Mouse (Mus musculus) brain, embryonic 18.5 days (tissue): Measurements from ENCODE around the gene Sec22a.

ENCODE experiments used
- DNase-seq: peaks from one replicate; pipeline ENCODE4 v3.0.0-alpha.2; 2012; ENCODE audit warnings: low read depth, low spot score

Sec22a gene

GRCm38 (mm10) chr16:35363150-35364062 is at the start of gene Sec22a:
Gene Sec22a (minus strand): TSS chr16:35363918.
- DNase-seq: peak; percentile 91

GRCm38 (mm10) chr16:35406706-35407105 is 43.0 kb upstream of the Sec22a start:
- DNase-seq: no peak

- DNase-seq: no peak
Observed at GRCm38 (mm10) chr16:35406166-35406565, 42.4 kb upstream of the Sec22a start.

- DNase-seq: no peak
Observed at GRCm38 (mm10) chr16:35405348-35406080, 41.8 kb upstream of the Sec22a start.

GRCm38 (mm10) chr16:35404864-35405263 is 41.1 kb upstream of the Sec22a start:
- DNase-seq: no peak

GRCm38 (mm10) chr16:35403891-35404290 is 40.2 kb upstream of the Sec22a start:
- no peak for DNase-seq

GRCm38 (mm10) chr16:35403356-35403755 is 39.6 kb upstream of the Sec22a start:
- DNase-seq: no peak

GRCm38 (mm10) chr16:35392813-35393212 is 29.1 kb upstream of the Sec22a start:
- no peak for DNase-seq

GRCm38 (mm10) chr16:35385654-35386053 is 21.9 kb upstream of the Sec22a start:
- no peak for DNase-seq

GRCm38 (mm10) chr16:35380048-35380447 is 16.3 kb upstream of the Sec22a start:
- DNase-seq: no peak

GRCm38 (mm10) chr16:35379344-35379743 is 15.6 kb upstream of the Sec22a start:
- DNase-seq: no peak

GRCm38 (mm10) chr16:35364063-35364428 is 328 bp upstream of the Sec22a start:
- no peak for DNase-seq

- DNase-seq: no peak
Observed at GRCm38 (mm10) chr16:35362221-35362620, 1.5 kb downstream of the Sec22a start.

GRCm38 (mm10) chr16:35360593-35360992 is 3.1 kb downstream of the Sec22a start:
- no peak for DNase-seq

- no peak for DNase-seq
Observed at GRCm38 (mm10) chr16:35357449-35357848, 6.3 kb downstream of the Sec22a start.

- no peak for DNase-seq
Observed at GRCm38 (mm10) chr16:35330451-35330850, 33.3 kb downstream of the Sec22a start.

- DNase-seq: no peak
Observed at GRCm38 (mm10) chr16:35319773-35320172, 43.9 kb downstream of the Sec22a start.

- DNase-seq: peak; percentile 46
Observed at GRCm38 (mm10) chr16:35319335-35319734, 44.4 kb downstream of the Sec22a start.

GRCm38 (mm10) chr16:35318397-35318796 is 45.3 kb downstream of the Sec22a start:
- DNase-seq: no peak

GRCm38 (mm10) chr16:35317460-35317859 is 46.3 kb downstream of the Sec22a start:
- DNase-seq: no peak

GRCm38 (mm10) chr16:35316856-35317264 is 46.9 kb downstream of the Sec22a start:
- DNase-seq: no peak

- no peak for DNase-seq
Observed at GRCm38 (mm10) chr16:35315496-35315895, 48.2 kb downstream of the Sec22a start.

GRCm38 (mm10) chr16:35311586-35311985 is 52.1 kb downstream of the Sec22a start:
- DNase-seq: no peak
